Mouse (Mus musculus) midbrain, embryonic 15.5 days (tissue): Measurements from ENCODE around the gene Tmem223. TPM values are rescaled to one million over a fixed set of nuclear protein-coding genes. Genes with fewer than 3 reads are reported as not detected.

Source experiments
- ATAC-seq: fragments of 200-750 bp; cut with Nextera tagmentation; replicated peaks from 2 replicates; pipeline ENCODE4 v1.8.0; 2017; ENCODE audit warnings: moderate TSS enrichment
- H3K27ac ChIP-seq: fragments of 300-500 bp; sonication (generic); 2 replicates; pipeline ENCODE4 v1.5.1; 2015; ENCODE audit warnings: mild to moderate bottlenecking, inconsistent platforms
- H3K27me3 ChIP-seq: fragments of 300-500 bp; sonication (generic); replicated peaks from 2 replicates; pipeline ENCODE4 v1.6.1; 2015; ENCODE audit warnings: inconsistent platforms
- H3K36me3 ChIP-seq: fragments of 300-500 bp; sonication (generic); replicated peaks from 2 replicates; pipeline ENCODE4 v1.6.1; 2015; ENCODE audit warnings: inconsistent platforms
- H3K4me1 ChIP-seq: fragments of 300-500 bp; sonication (generic); 2 replicates; pipeline ENCODE4 v1.6.1; 2015; ENCODE audit warnings: inconsistent platforms
- H3K4me2 ChIP-seq: fragments of 300-500 bp; sonication (generic); 2 replicates; pipeline ENCODE4 v1.6.1; 2015; ENCODE audit warnings: inconsistent platforms, mild to moderate bottlenecking, moderate library complexity
- H3K4me3 ChIP-seq: fragments of 300-500 bp; sonication (generic); 2 replicates; pipeline ENCODE4 v1.5.1; 2015; ENCODE audit warnings: mild to moderate bottlenecking, inconsistent platforms
- H3K9ac ChIP-seq: fragments of 300-500 bp; sonication (generic); 2 replicates; pipeline ENCODE4 v1.6.1; 2015; ENCODE audit warnings: mild to moderate bottlenecking, inconsistent platforms
- H3K9me3 ChIP-seq: fragments of 300-500 bp; sonication (generic); 2 replicates; pipeline ENCODE4 v1.6.1; 2016; ENCODE audit warnings: inconsistent platforms
- WGBS: fragments of 180-500 bp; shearing (Covaris S2); methylation state at CpG from one replicate; pipeline ENCODE4 v1.1.7; 2015; ENCODE audit warnings: mixed read lengths; 5-methylcytosine and 5-hydroxymethylcytosine counted together
- polyA plus RNA-seq: library from polyadenylated mRNA; unstranded; fragments of >200 nt; fragmentation: Nextera tagmentation; extraction: Ambion mirVana; gene quantifications from 2 replicates; pipeline ENCODE4 v1.2.1, GENCODE M21; 2015

Gene Tmem223
- polyA plus RNA-seq, 1 experiment from 2014 or later, result 212 TPM

- H3K4me3 ChIP-seq, result peak within 1 kb of the TSS; percentile 83
- peak within 1 kb of the TSS; percentile 61 for H3K4me2 ChIP-seq
- H3K4me1 ChIP-seq, result peaks cover 28% of the 10 kb centered on the region
- peak; percentile 94 for ATAC-seq
- H3K27me3 ChIP-seq, result no peaks in the 10 kb centered on the region
- H3K9me3 ChIP-seq, result no peaks in the 10 kb centered on the region
- H3K36me3 ChIP-seq, result peaks cover 13% of the 10 kb centered on the region; the same call in 1 of the 2 replicates
- peak within 1 kb of the TSS; percentile 85 for H3K9ac ChIP-seq
- H3K27ac ChIP-seq, result peak within 1 kb of the TSS; percentile 88
- under 1% methylated on average over 75 of the region's 75 CpGs for WGBS
These were observed 14.0 kb upstream of the Tmem223 start, which contains the start of gene Nxf1 for GRCm38 (mm10) chr19:8756635-8757387. Nxf1 (plus strand) TSS chr19:8757073.

- Histone ChIP-seq H3K4me3 (peak overlapping the region; percentile 83), H3K9me3 (no peaks in the 10 kb centered on the region), H3K4me2 (peak overlapping the region; percentile 61), H3K9ac (peak overlapping the region; percentile 85), H3K4me1 (peaks cover 28% of the 10 kb centered on the region), H3K27me3 (no peaks in the 10 kb centered on the region), H3K27ac (peak overlapping the region; percentile 88), H3K36me3 (peaks cover 14% of the 10 kb centered on the region; the same call in 1 of the 2 replicates)
- no peak; the same call in 1 of the 2 replicates for ATAC-seq
- WGBS, result 5% methylated on average over 14 of the region's 14 CpGs
These were observed 13.3 kb upstream of the Tmem223 start for GRCm38 (mm10) chr19:8757471-8757998.

GRCm38 (mm10) chr19:8758899-8759298 lies 11.9 kb upstream of the Tmem223 start:
- Histone ChIP-seq H3K9me3 (no peaks in the 10 kb centered on the region), H3K36me3 (peaks cover 20% of the 10 kb centered on the region), H3K27ac (no peak overlapping the region), H3K4me3 (no peak overlapping the region), H3K4me2 (no peak overlapping the region), H3K9ac (no peak overlapping the region), H3K27me3 (no peaks in the 10 kb centered on the region), H3K4me1 (peaks cover 28% of the 10 kb centered on the region)
- no peak for ATAC-seq
- WGBS, result 93% methylated on average over 2 of the region's 2 CpGs

- no peak overlapping the region for H3K9ac ChIP-seq
These were observed 10.0 kb upstream of the Tmem223 start for GRCm38 (mm10) chr19:8760757-8761156.

GRCm38 (mm10) chr19:8763276-8763675 lies 7.5 kb upstream of the Tmem223 start:
- no peak overlapping the region for H3K9ac ChIP-seq
- ATAC-seq, result no peak
- WGBS, result 90% methylated on average over 4 of the region's 4 CpGs
- peaks cover 58% of the 10 kb centered on the region for H3K36me3 ChIP-seq
- H3K27me3 ChIP-seq, result no peaks in the 10 kb centered on the region
- H3K27ac ChIP-seq, result no peak overlapping the region
- H3K4me3 ChIP-seq, result no peak overlapping the region
- H3K9me3 ChIP-seq, result 0 out of 2 replicates have a peak, but pooled peaks cover 2% of the 10 kb centered on the region
- H3K4me2 ChIP-seq, result no peak overlapping the region
- H3K4me1 ChIP-seq, result peaks cover 10% of the 10 kb centered on the region

More at GRCm38 (mm10) chr19:8760757-8761156, 10.0 kb upstream of the Tmem223 start:
- Histone ChIP-seq H3K4me2 (no peak overlapping the region), H3K4me3 (no peak overlapping the region), H3K27me3 (no peaks in the 10 kb centered on the region), H3K27ac (no peak overlapping the region), H3K36me3 (peaks cover 33% of the 10 kb centered on the region), H3K4me1 (peaks cover 25% of the 10 kb centered on the region), H3K9me3 (0 out of 2 replicates have a peak, but pooled peaks cover 2% of the 10 kb centered on the region)
- no peak for ATAC-seq
- WGBS, result 88% methylated on average over 2 of the region's 2 CpGs

- 98% methylated on average over 9 of the region's 9 CpGs for WGBS
- Histone ChIP-seq H3K4me2 (no peak overlapping the region), H3K36me3 (peaks cover 71% of the 10 kb centered on the region), H3K9me3 (0 out of 2 replicates have a peak, but pooled peaks cover 2% of the 10 kb centered on the region), H3K4me3 (no peak overlapping the region), H3K9ac (no peak overlapping the region), H3K27me3 (no peaks in the 10 kb centered on the region), H3K27ac (no peak overlapping the region), H3K4me1 (peaks cover 5% of the 10 kb centered on the region)
- no peak for ATAC-seq
These were observed 5.2 kb upstream of the Tmem223 start for GRCm38 (mm10) chr19:8765562-8765961.

- no peak overlapping the region for H3K27ac ChIP-seq
- peaks cover 16% of the 10 kb centered on the region for H3K36me3 ChIP-seq
- H3K9ac ChIP-seq, result peak overlapping the region; percentile 12; the same call in 1 of the 2 replicates
These were observed 2.2 kb downstream of the Tmem223 start for GRCm38 (mm10) chr19:8772996-8773395.

GRCm38 (mm10) chr19:8773409-8773808 lies 2.6 kb downstream of the Tmem223 start:
- H3K27ac ChIP-seq, result peak overlapping the region; percentile 55; the same call in 1 of the 2 replicates
- H3K4me3 ChIP-seq, result peak overlapping the region; percentile 65; the same call in 1 of the 2 replicates
- peak overlapping the region; percentile 94 for H3K4me2 ChIP-seq
- no peak for ATAC-seq
- no peaks in the 10 kb centered on the region for H3K9me3 ChIP-seq
- 54% methylated on average over 6 of the region's 6 CpGs for WGBS
- no peaks in the 10 kb centered on the region for H3K27me3 ChIP-seq
- peaks cover 12% of the 10 kb centered on the region for H3K36me3 ChIP-seq
- peak overlapping the region; percentile 12 for H3K9ac ChIP-seq
- peaks cover 40% of the 10 kb centered on the region for H3K4me1 ChIP-seq

More at GRCm38 (mm10) chr19:8772996-8773395, 2.2 kb downstream of the Tmem223 start:
- no peaks in the 10 kb centered on the region for H3K9me3 ChIP-seq
- H3K4me2 ChIP-seq, result peak overlapping the region; percentile 94
- 0 out of 2 replicates have a peak overlapping the region, but pooled peaks have one; percentile 65 for H3K4me3 ChIP-seq
- H3K27me3 ChIP-seq, result no peaks in the 10 kb centered on the region
- no peak for ATAC-seq
- WGBS, result 87% methylated on average over 5 of the region's 5 CpGs
- H3K4me1 ChIP-seq, result peaks cover 40% of the 10 kb centered on the region

- Histone ChIP-seq H3K4me1 (peaks cover 40% of the 10 kb centered on the region), H3K27me3 (no peaks in the 10 kb centered on the region), H3K4me2 (peak within 1 kb of the TSS; percentile 94), H3K27ac (peak within 1 kb of the TSS; percentile 98), H3K4me3 (peak within 1 kb of the TSS; percentile 65), H3K9ac (peak within 1 kb of the TSS; percentile 87), H3K9me3 (no peaks in the 10 kb centered on the region), H3K36me3 (peaks cover 6% of the 10 kb centered on the region)
- WGBS, result 1% methylated on average over 66 of the region's 68 CpGs
- peak; percentile 95 for ATAC-seq
These were observed 3.5 kb downstream of the Tmem223 start, which contains the start of gene Tmem179b for GRCm38 (mm10) chr19:8774086-8774835. Tmem179b (minus strand) TSS chr19:8774467.

GRCm38 (mm10) chr19:8774951-8775421 lies 4.2 kb downstream of the Tmem223 start:
- H3K4me1 ChIP-seq, result peaks cover 40% of the 10 kb centered on the region
- peak; percentile 1 for ATAC-seq

GRCm38 (mm10) chr19:8786008-8786781 lies 15.4 kb downstream of the Tmem223 start, which contains the start of gene Taf6l:
Taf6l (minus strand) TSS chr19:8786417.
- under 1% methylated on average over 32 of the region's 32 CpGs for WGBS
- Histone ChIP-seq H3K27me3 (no peaks in the 10 kb centered on the region), H3K9me3 (no peaks in the 10 kb centered on the region), H3K4me1 (peaks cover 25% of the 10 kb centered on the region), H3K4me2 (peak within 1 kb of the TSS; percentile 77), H3K9ac (peak within 1 kb of the TSS; percentile 78), H3K27ac (peak within 1 kb of the TSS; percentile 89), H3K4me3 (peak within 1 kb of the TSS; percentile 93), H3K36me3 (peaks cover 16% of the 10 kb centered on the region; the same call in 1 of the 2 replicates)
- peak; percentile 99 for ATAC-seq

More at GRCm38 (mm10) chr19:8774951-8775421, 4.2 kb downstream of the Tmem223 start:
- H3K4me2 ChIP-seq, result peak overlapping the region; percentile 94
- H3K9me3 ChIP-seq, result no peaks in the 10 kb centered on the region
- 4% methylated on average over 20 of the region's 20 CpGs for WGBS
- peaks cover 3% of the 10 kb centered on the region; the same call in 1 of the 2 replicates for H3K36me3 ChIP-seq
- peak overlapping the region; percentile 87 for H3K9ac ChIP-seq
- peak overlapping the region; percentile 98 for H3K27ac ChIP-seq
- H3K27me3 ChIP-seq, result no peaks in the 10 kb centered on the region
- H3K4me3 ChIP-seq, result peak overlapping the region; percentile 65
